Mouse (Mus musculus) urinary bladder, postnatal 25 days (tissue): ENCODE results near the gene Ddx28.

Source experiments
- DNase-seq: peaks from one replicate; pipeline ENCODE4 v3.0.0; 2022; ENCODE audit warnings: low spot score

Gene Ddx28

GRCm38 (mm10) chr8:106011643-106011986, at the start of gene Ddx28:
Gene Ddx28 (minus strand): TSS chr8:106011882.
- no peak for DNase-seq

DNA sequence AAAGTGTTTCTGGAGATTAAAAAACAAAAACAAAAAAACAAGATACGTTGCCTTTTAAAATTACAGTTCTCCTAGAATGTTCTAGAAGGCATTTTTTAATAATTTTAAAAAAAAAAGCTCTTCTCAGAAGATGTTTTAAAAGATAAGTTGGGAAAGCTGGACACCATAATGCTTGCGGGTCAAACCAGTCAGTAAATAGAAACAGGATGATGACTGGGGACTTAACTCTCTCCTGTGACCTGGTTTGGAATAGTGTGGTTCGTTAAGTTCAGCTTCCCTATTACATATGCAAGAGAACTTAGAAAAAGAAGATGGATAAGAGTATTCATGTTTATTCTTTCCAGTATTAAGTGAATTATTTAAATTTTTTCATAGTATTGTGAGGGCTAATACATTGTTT, 48.8 kb upstream of the Ddx28 start:
- no peak for DNase-seq

- DNase-seq: peak; percentile 54
Observed at GRCm38 (mm10) chr8:106059613-106060371, 48.1 kb upstream of the Ddx28 start.

- DNase-seq: peak; percentile 90
Observed at GRCm38 (mm10) chr8:106058731-106059612, 47.3 kb upstream of the Ddx28 start, which contains the start of gene Nfatc3. Gene Nfatc3 (plus strand): TSS chr8:106058840.

DNA sequence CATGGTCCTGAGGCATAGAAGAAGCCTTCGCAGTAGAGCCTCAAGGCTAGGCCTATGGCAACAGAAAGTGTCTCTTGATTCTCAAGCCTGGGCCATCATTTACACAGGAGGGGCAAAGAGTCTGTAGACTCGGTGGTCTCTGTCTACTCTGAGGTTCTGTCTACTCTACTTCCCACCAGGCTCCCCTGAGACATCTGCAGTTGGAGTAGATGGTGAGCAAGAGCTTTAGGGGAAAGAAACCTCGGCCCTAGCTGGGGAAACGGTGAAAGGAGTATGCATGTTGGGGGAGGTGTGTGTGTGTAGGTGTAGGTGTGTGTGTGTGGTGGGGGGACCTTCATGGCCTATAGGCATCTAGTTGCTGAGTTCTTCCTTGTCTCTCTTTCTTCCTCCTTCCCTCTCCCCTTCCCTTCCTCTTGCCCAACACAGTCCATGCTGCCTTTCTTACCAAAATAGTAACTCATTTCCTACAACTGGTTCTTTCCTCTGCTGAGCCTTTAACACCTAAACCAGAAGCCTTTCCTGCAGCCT, 44.8 kb upstream of the Ddx28 start:
- DNase-seq: no peak

DNA sequence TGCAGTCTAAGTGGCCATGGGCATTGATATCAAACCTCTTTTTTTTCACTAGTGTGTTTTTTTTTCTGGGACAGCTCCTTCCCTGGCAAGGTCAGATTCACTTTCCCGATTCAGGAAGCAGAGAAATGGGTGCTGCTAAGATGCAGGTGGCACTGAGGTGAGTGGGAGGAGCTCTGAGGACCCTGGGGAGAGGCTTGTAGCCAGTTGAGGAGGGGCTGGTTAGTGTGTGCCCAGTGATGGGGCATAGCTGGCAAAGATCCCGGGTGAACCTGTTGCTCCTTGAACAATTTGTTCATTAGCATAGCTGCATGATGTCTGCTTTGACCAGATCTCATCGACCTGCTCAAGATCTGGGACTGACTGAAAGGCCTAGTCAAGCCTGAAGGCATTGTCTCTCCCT, 43.4 kb upstream of the Ddx28 start:
- DNase-seq: no peak

GRCm38 (mm10) chr8:106054190-106054811, 42.6 kb upstream of the Ddx28 start:
- no peak for DNase-seq

DNA sequence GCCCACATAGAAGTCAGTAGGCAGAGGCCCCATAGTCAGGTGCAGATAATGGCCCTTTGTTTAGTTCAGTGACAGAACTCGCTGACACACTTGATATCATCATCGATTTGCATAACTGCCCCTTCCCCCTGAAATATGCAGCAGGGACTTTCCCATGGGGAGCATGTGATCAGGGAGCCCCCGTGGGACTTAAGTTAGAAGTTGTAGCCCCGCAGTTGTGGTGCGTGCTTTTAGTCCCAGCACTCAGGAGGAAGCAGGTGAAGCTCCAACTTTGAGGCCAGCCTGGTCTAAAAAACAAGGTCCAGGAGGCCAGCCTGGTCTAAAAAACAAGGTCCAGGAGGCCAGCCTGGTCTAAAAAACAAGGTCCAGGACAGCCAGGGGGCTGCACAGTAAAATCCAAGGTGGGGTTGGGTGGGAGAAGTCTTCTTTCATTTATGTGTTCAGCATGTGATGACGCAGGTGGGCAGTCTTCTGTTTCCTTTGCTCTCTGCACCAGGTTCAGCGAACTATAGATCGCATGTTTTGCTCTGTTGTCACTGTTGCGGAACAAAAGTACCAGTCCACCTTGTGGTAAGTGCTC, 40.9 kb upstream of the Ddx28 start:
- DNase-seq: no peak

- DNase-seq: no peak
Observed at GRCm38 (mm10) chr8:106051068-106051467, 39.4 kb upstream of the Ddx28 start.

DNA sequence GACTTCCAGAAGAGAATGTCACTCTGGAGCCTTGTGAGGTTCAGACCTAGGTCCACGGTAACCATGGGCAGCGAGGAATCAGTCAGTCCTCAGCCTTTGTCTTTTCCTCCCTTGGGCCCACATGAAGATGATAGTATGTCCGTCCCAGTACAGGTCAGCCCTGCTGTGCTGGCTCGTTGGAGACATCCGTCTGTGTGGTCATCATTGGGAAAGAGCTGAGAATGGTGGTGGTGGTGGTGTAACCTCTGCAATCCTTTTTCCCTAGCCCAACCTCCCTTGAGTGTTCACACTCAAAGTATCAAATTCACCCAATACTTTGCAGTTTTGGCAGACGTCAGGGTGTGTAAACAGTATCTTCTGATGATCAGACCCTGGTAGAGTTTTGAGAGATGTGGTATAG, 38.2 kb upstream of the Ddx28 start:
- DNase-seq: no peak

- no peak for DNase-seq
Observed at GRCm38 (mm10) chr8:106047854-106048630, 36.4 kb upstream of the Ddx28 start.

- no peak for DNase-seq
Observed at GRCm38 (mm10) chr8:106046872-106047559, 35.3 kb upstream of the Ddx28 start.

GRCm38 (mm10) chr8:106044151-106044550, 32.5 kb upstream of the Ddx28 start:
- DNase-seq: no peak

DNA sequence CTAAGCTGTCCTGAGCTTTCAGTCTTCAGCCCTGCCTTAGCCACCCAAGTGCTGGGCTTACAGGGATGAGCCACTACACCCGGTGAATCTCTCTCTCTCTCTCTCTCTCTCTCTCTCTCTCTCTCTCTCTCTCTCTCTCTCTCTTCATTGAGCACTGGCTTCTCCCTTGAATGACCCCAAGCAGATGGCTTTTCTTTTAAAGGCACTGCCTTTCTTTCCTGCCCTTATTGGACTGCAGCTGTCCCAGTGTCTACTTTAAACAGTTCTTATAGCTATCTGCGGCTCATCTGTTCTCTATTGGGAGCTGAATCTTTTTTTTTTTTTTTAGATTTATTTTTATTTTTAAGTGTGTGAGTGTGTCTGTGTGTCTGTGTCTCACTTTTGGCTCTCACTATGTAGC, 31.4 kb upstream of the Ddx28 start:
- DNase-seq: no peak

DNA sequence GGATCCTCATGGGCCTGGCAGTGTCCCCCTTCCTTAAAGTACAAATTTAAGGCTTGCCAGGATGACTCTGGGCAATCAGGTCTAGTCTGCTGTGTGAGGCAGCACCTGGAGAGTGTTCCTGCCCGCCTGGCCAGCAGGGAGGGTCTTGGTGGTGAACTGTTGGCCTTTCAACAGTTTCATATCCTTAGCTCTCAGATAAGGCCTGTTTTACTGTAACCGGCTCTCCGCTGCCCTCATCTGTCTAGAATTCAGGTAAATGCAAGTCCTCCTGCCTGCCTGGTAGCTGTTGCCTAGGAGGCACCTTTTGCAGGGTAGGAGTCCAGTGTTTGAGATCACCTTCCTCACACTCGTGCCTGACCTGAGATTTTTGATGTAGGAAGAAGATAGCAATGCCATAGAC, 28.5 kb upstream of the Ddx28 start:
- DNase-seq: no peak

DNA sequence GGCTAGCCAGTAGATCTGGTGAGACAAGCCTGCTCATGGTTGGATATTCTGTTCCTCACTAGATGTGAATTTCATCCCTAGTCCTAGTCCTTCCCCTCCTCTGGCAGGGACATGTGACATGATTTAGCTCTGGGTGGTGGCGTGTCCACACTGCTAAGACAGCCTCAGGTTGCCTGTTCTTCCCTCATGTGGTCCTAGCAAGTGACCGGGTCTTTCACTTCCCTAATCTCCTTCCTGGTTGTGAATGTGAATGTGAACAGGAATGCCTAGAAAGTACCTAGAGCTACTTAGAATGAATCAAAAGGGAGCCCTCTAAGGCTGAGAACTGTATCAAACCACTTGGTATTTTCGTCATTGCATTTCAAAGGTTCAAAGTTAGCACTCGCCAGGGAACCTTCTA, 27.9 kb upstream of the Ddx28 start:
- DNase-seq: no peak

DNA sequence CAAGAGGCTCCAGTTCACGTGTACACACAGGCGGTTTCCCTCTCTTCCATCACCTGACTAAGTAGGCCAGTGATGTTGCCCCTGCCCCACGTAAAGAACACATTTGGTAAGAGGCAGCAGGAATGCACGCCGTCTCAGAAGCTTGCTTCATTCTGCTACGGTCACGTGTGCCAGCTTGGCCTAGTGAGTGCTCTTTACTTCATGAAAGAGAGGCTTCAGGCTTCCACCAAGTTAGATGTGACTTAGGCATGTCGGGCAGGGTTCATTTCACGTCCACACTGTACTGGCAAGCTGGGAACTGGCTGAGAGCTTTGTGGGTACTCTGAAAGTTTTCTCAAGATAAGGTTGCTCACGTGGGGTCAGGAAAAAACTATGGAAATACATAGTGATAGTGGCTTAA, 27.0 kb upstream of the Ddx28 start:
- DNase-seq: no peak

- DNase-seq: peak; percentile 76
Observed at GRCm38 (mm10) chr8:106022483-106022882, 10.8 kb upstream of the Ddx28 start.

DNA sequence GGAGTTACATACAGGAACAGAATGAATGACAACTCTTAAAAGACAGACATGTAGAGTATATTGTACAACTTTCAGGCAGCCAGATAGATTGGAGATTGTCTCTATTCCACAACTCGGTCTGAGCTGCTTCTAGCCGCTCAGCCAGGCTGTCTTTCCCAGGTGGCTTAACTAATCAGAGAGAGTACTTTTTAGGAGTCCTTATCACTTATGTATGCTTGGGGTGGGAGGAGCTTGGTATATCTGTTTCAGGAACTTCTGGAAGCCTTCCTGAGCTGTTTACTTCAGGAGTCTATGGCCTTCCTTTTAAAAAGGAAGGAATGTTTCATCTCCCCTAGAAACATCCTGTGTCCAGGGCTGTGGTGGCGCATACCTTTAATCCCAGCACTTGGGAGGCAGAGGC, 6.4 kb upstream of the Ddx28 start:
- no peak for DNase-seq

GRCm38 (mm10) chr8:106017130-106017529, 5.4 kb upstream of the Ddx28 start:
- DNase-seq: no peak

DNA sequence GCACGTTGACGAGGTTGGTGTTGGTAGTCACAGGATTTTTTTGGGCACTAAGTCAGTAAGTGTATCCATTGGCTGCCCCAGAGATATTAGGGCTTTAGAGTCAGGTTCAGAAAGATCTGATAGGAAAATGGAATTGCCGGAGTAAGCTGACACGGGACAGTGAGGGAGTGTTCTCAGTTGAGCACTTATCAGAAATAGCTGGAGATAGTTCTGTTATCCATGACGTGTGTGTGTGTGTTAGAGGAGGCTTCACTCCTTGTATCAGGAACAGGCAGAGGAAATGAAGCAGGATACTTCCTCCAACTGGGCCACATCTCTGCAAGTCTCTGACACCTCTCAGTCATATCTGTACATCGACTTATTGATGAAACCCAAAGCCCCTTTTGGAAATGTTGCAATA, 4.6 kb upstream of the Ddx28 start:
- DNase-seq: no peak
